Mouse (Mus musculus): ENCODE measurements around the gene Pdc.
"Not testable (repeated sequence)": the region's sequence is repeated elsewhere in the genome, so short reads cannot be mapped to it uniquely, and the experiment has no call there.

Pdc gene

GRCm38 (mm10) chr1:150319205-150319604 is at the start of gene Pdc:
Gene Pdc (plus strand): TSS chr1:150319417.
- in situ Hi-C loops (cut with MboI), result no loop called here

- in situ Hi-C loops (cut with MboI), result not testable (repeated sequence)
Observed at GRCm38 (mm10) chr1:150294051-150294450, 25.2 kb upstream of the Pdc start.

- in situ Hi-C loops (cut with MboI), result no loop called here
Observed at GRCm38 (mm10) chr1:150307599-150307998, 11.6 kb upstream of the Pdc start.

- in situ Hi-C loops (cut with MboI), result no loop called here
Observed at GRCm38 (mm10) chr1:150335111-150335510, 15.9 kb downstream of the Pdc start.

GRCm38 (mm10) chr1:150360864-150361263 is 41.6 kb downstream of the Pdc start:
- in situ Hi-C loops (cut with MboI), result no loop called here

GRCm38 (mm10) chr1:150372895-150373294 is 53.7 kb downstream of the Pdc start:
- in situ Hi-C loops (cut with MboI), result no loop called here

GRCm38 (mm10) chr1:150374247-150374646 is 55.0 kb downstream of the Pdc start:
- in situ Hi-C loops (cut with MboI), result no loop called here

Data from mature B cell (primary cell).